Mouse (Mus musculus) lung, postnatal 0 days (tissue): ENCODE data around the gene Sebox.

ENCODE experiments used
- CTCF ChIP-seq: IDR thresholded peaks from 2 replicates; pipeline ENCODE4 v1.5.1; 2016; ENCODE audit warnings: antibody characterized with exemption, mild to moderate bottlenecking
- EP300 ChIP-seq: IDR thresholded peaks from 2 replicates; pipeline ENCODE4 v1.6.1; 2016; ENCODE audit warnings: antibody characterized with exemption, mild to moderate bottlenecking, control low read depth

- no peak for TF ChIP-seq CTCF
- TF ChIP-seq EP300 = no peak
Observed at GRCm38 (mm10) chr11:78458740-78459139, 44.5 kb upstream of the Sebox start.
